Mouse (Mus musculus) forebrain, postnatal 0 days (tissue): Measurements from ENCODE around the gene Fibcd1. TPM values are rescaled to one million over a fixed set of nuclear protein-coding genes. Genes with fewer than 3 reads are reported as not detected.
A peak's percentile ranks its signal among the peaks of the same experiment; 100 is the strongest.

Experiments
- ATAC-seq: fragments of 200-750 bp; cut with Nextera tagmentation; 2 replicates; pipeline ENCODE4 v1.8.0; 2017; ENCODE audit warnings: mild to moderate bottlenecking, moderate library complexity
- DNase-seq: peaks from one replicate; pipeline ENCODE4 v3.0.0-alpha.2; 2015
- H3K27ac ChIP-seq: fragments of 300-500 bp; sonication (generic); 2 replicates; pipeline ENCODE4 v1.5.1; 2014; ENCODE audit warnings: low read depth, mild to moderate bottlenecking, antibody characterized with exemption, low read length, moderate library complexity, mixed read lengths
- H3K27me3 ChIP-seq: fragments of 300-500 bp; sonication (generic); 2 replicates; pipeline ENCODE4 v1.6.1; 2014; ENCODE audit warnings: mild to moderate bottlenecking, low read length, mixed read lengths; ENCODE audit not compliant: insufficient read depth
- H3K36me3 ChIP-seq: fragments of 300-500 bp; sonication (generic); 2 replicates; pipeline ENCODE4 v1.6.1; 2014; ENCODE audit warnings: mild to moderate bottlenecking, moderate library complexity; ENCODE audit not compliant: insufficient read depth
- H3K4me1 ChIP-seq: fragments of 300-500 bp; sonication (generic); 2 replicates; pipeline ENCODE4 v1.6.1; 2014; ENCODE audit warnings: antibody characterized with exemption; ENCODE audit not compliant: insufficient read depth
- H3K4me2 ChIP-seq: fragments of 300-500 bp; sonication (generic); 2 replicates; pipeline ENCODE4 v1.6.1; 2014; ENCODE audit warnings: low read depth, mild to moderate bottlenecking, moderate library complexity
- H3K4me3 ChIP-seq: fragments of 300-500 bp; sonication (generic); 2 replicates; pipeline ENCODE4 v1.5.1; 2014; ENCODE audit warnings: low read depth, low read length, mixed read lengths
- H3K9ac ChIP-seq: fragments of 300-500 bp; sonication (generic); 2 replicates; pipeline ENCODE4 v1.6.1; 2014; ENCODE audit warnings: mild to moderate bottlenecking
- H3K9me3 ChIP-seq: fragments of 300-500 bp; sonication (generic); 2 replicates; pipeline ENCODE4 v1.6.1; 2016; ENCODE audit warnings: low read length
- CTCF ChIP-seq: sonication (generic); IDR thresholded peaks from 2 replicates; pipeline ENCODE4 v1.5.1; 2016; ENCODE audit warnings: antibody characterized with exemption, control low read depth, low read depth
- WGBS: fragments of 180-500 bp; shearing (Covaris S2); extraction: QIAGEN DNeasy Blood & Tissue Kit; methylation state at CpG from one replicate; pipeline ENCODE4 v1.1.7; 2014; 5-methylcytosine and 5-hydroxymethylcytosine counted together
- polyA plus RNA-seq: library from polyadenylated mRNA; unstranded; fragments of >200 nt; fragmentation: Nextera tagmentation; extraction: Ambion mirVana; gene quantifications from 2 replicates; pipeline ENCODE4 v1.2.1, GENCODE M21; 2015
- total RNA-seq: library from RNA; depleted of rRNA; stranded (reverse); fragments of >200 nt; gene quantifications from 2 replicates; pipeline ENCODE4 v1.2.3, GENCODE M21; 2014; rRNA removed

Fibcd1 gene
- total and polyA plus RNA-seq, 2 experiments from 2014 or later: 8.5 to 12.7 TPM

- no peaks in the 10 kb centered on the region for H3K36me3 ChIP-seq
- no peaks in the 10 kb centered on the region for H3K9me3 ChIP-seq
- no peak for DNase-seq
- no peak overlapping the region; the same call in 1 of the 2 replicates for H3K27ac ChIP-seq
- H3K9ac ChIP-seq: no peak overlapping the region
- no peak for TF ChIP-seq CTCF
- 35% methylated on average over 6 of the region's 6 CpGs for WGBS
- H3K27me3 ChIP-seq: no peaks in the 10 kb centered on the region
- H3K4me2 ChIP-seq: no peak overlapping the region
- ATAC-seq: no peak
- H3K4me1 ChIP-seq: 0 out of 2 replicates have a peak, but pooled peaks cover 3% of the 10 kb centered on the region
- no peak overlapping the region for H3K4me3 ChIP-seq
These were observed 76.1 kb downstream of the Fibcd1 start for GRCm38 (mm10) chr2:31769631-31770111.

- Histone ChIP-seq H3K27ac (peak overlapping the region; percentile 54; the same call in 1 of the 2 replicates), H3K4me3 (no peak overlapping the region), H3K4me2 (no peak overlapping the region), H3K27me3 (no peaks in the 10 kb centered on the region), H3K4me1 (0 out of 2 replicates have a peak, but pooled peaks cover 3% of the 10 kb centered on the region), H3K9ac (no peak overlapping the region), H3K36me3 (no peaks in the 10 kb centered on the region), H3K9me3 (no peaks in the 10 kb centered on the region)
- no peak for DNase-seq
- no peak for ATAC-seq
- no peak for TF ChIP-seq CTCF
- 49% methylated on average over 4 of the region's 4 CpGs for WGBS
These were observed 76.7 kb downstream of the Fibcd1 start for GRCm38 (mm10) chr2:31769115-31769514.

GRCm38 (mm10) chr2:31767815-31768214, 78.0 kb downstream of the Fibcd1 start:
- Histone ChIP-seq H3K36me3 (no peaks in the 10 kb centered on the region), H3K27ac (no peak overlapping the region), H3K9me3 (no peaks in the 10 kb centered on the region), H3K4me2 (no peak overlapping the region), H3K27me3 (no peaks in the 10 kb centered on the region), H3K4me1 (0 out of 2 replicates have a peak, but pooled peaks cover 3% of the 10 kb centered on the region), H3K4me3 (no peak overlapping the region), H3K9ac (no peak overlapping the region)
- ATAC-seq (no peak), DNase-seq (no peak)
- TF ChIP-seq CTCF: no peak
- WGBS: 83% methylated on average over 4 of the region's 4 CpGs

- no peaks in the 10 kb centered on the region for H3K36me3 ChIP-seq
- DNase-seq (no peak), ATAC-seq (no peak)
- H3K4me1 ChIP-seq: 0 out of 2 replicates have a peak, but pooled peaks cover 3% of the 10 kb centered on the region
- TF ChIP-seq CTCF: no peak
- H3K4me2 ChIP-seq: no peak overlapping the region
- 94% methylated on average over 6 of the region's 6 CpGs for WGBS
- no peak overlapping the region for H3K27ac ChIP-seq
- H3K27me3 ChIP-seq: no peaks in the 10 kb centered on the region
- H3K4me3 ChIP-seq: no peak overlapping the region
- no peaks in the 10 kb centered on the region for H3K9me3 ChIP-seq
- no peak overlapping the region for H3K9ac ChIP-seq
These were observed 78.7 kb downstream of the Fibcd1 start for GRCm38 (mm10) chr2:31767104-31767503.

Other genes with a start within 250 kb of the Fibcd1 start
- 0.62 and 2.5 TPM in 2 replicates for gene Prdm12, start 206.0 kb downstream of the Fibcd1 start, total RNA-seq
- 1.0 and 1.9 TPM in 2 replicates for gene Prdm12, start 206.0 kb downstream of the Fibcd1 start, polyA plus RNA-seq
- gene Exosc2, start 175.3 kb downstream of the Fibcd1 start, total RNA-seq: 33.4 and 41.9 TPM in 2 replicates
- 28.4 and 34.0 TPM in 2 replicates for gene Exosc2, start 175.3 kb downstream of the Fibcd1 start, polyA plus RNA-seq
- gene Abl1, start 157.6 kb downstream of the Fibcd1 start, total RNA-seq: 48.1 and 54.0 TPM in 2 replicates
- gene Abl1, start 157.6 kb downstream of the Fibcd1 start, polyA plus RNA-seq: 12.4 and 12.5 TPM in 2 replicates
- gene Qrfp, start 35.4 kb downstream of the Fibcd1 start, total RNA-seq: 0.08 and 0.19 TPM in 2 replicates
- gene Qrfp, start 35.4 kb downstream of the Fibcd1 start, polyA plus RNA-seq: 0.06 TPM in 1 of 2 replicates, not detected in the other
- gene Lamc3, start 41.3 kb upstream of the Fibcd1 start, total RNA-seq: 6.2 and 11.0 TPM in 2 replicates
- gene Lamc3, start 41.3 kb upstream of the Fibcd1 start, polyA plus RNA-seq: 1.9 and 2.5 TPM in 2 replicates
- gene Aif1l, start 104.1 kb upstream of the Fibcd1 start, total RNA-seq: 21.7 and 34.2 TPM in 2 replicates
- 21.2 TPM in 2 replicates for gene Aif1l, start 104.1 kb upstream of the Fibcd1 start, polyA plus RNA-seq
- 19.1 and 23.8 TPM in 2 replicates for gene Nup214, start 128.4 kb upstream of the Fibcd1 start, total RNA-seq
- 39.7 and 56.0 TPM in 2 replicates for gene Nup214, start 128.4 kb upstream of the Fibcd1 start, polyA plus RNA-seq
- 0.38 and 0.62 TPM in 2 replicates for gene Fam78a, start 238.9 kb upstream of the Fibcd1 start, total RNA-seq
- 0.38 and 0.39 TPM in 2 replicates for gene Fam78a, start 238.9 kb upstream of the Fibcd1 start, polyA plus RNA-seq
- gene Plpp7, start 249.5 kb upstream of the Fibcd1 start, total RNA-seq: 21.5 and 28.6 TPM in 2 replicates
- 23.4 and 24.0 TPM in 2 replicates for gene Plpp7, start 249.5 kb upstream of the Fibcd1 start, polyA plus RNA-seq